Mouse (Mus musculus) thymus, postnatal 4 days (tissue): ENCODE results near the gene 5430402E10Rik.
"Not testable (repeated sequence)": the region's sequence is repeated elsewhere in the genome, so short reads cannot be mapped to it uniquely, and the experiment has no call there.

Experiments
- DNase-seq: peaks from one replicate; pipeline ENCODE4 v3.0.0; 2021

The 5430402E10Rik gene

GRCm38 (mm10) chrX:77924962-77925361 lies at the start of gene 5430402E10Rik:
Gene 5430402E10Rik, minus strand, starts transcription at chrX:77925062.
- not testable (repeated sequence) for DNase-seq

GRCm38 (mm10) chrX:77880033-77880432 lies 44.8 kb downstream of the 5430402E10Rik start:
- DNase-seq, result not testable (repeated sequence)
